ENCODE assay signal across 24 mouse cellular contexts in the genomic region with DNA sequence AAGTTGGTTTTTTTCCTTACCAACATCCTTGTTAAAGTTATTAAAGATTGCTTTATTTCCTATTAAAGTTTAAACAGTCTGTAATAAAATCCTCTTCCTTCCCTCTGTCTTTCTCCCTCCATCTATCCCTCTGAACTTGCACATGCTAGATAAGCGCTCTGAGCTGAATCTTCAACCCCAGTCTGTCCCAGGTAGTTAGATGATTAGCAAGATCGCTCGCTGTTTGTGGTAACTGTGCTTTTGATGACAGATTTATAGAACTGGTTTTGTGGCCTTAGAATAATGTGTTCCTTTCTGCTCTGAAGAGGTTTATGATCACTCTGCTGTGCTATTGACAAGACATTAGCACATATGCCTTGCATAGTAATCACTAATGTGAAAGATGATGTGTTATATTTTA.
"Had no signal": no experiment of that assay in that cellular context is flagged by ENCODE, and none has a peak within 500 bp of the region (broad histone marks: within the 10 kb centered on the region; RNA-seq: fewer than 3 reads in every experiment).

No protein-coding gene starts in this region.

- H3K9ac ChIP-seq: heart, embryonic 12.5 days; hindbrain, embryonic 12.5 days; hindbrain, embryonic 14.5 days; limb, embryonic 12.5 days; limb, embryonic 15.5 days; liver, embryonic 12.5 days; liver, embryonic 14.5 days had no signal

- DNase-seq: gastrocnemius, adult 2 months; gastrocnemius, postnatal 10 days; gastrocnemius, postnatal 25 days; heart, adult 18-20 months; heart, postnatal 10 days; heart, postnatal 4 days; kidney, adult 11 months; kidney, postnatal 14 days; kidney, postnatal 36 days; layer of hippocampus, adult 9-11 months; layer of hippocampus, postnatal 36 days; left cerebral cortex, postnatal 4 days had no signal

- H3K4me3 ChIP-seq: gastrocnemius, adult 2 months; heart, embryonic 10.5 days; heart, embryonic 12.5 days; hindbrain, embryonic 10.5 days; hindbrain, embryonic 12.5 days; limb, embryonic 12.5 days; limb, embryonic 15.5 days; liver, embryonic 12.5 days had no signal

- H3K4me2 ChIP-seq: heart, embryonic 12.5 days; hindbrain, embryonic 12.5 days; hindbrain, embryonic 14.5 days; limb, embryonic 12.5 days; limb, embryonic 15.5 days; liver, embryonic 12.5 days had no signal

- H3K9me3 ChIP-seq: heart, embryonic 10.5 days; heart, embryonic 12.5 days; hindbrain, embryonic 10.5 days; hindbrain, embryonic 12.5 days; limb, embryonic 12.5 days; limb, embryonic 15.5 days; liver, embryonic 12.5 days had no signal

- ATAC-seq: hindbrain, embryonic 16.5 days; inflammation-experienced regulatory T-cells, adult 6 months; liver, embryonic 12.5 days had no signal

- H3K27me3 ChIP-seq: heart, embryonic 12.5 days; hindbrain, embryonic 12.5 days; limb, embryonic 12.5 days; limb, embryonic 15.5 days; liver, embryonic 12.5 days had no signal

- H3K27ac ChIP-seq: gastrocnemius, adult 2 months; heart, embryonic 10.5 days; hindbrain, embryonic 10.5 days; hindbrain, embryonic 12.5 days; hindbrain, embryonic 14.5 days; kidney, postnatal 0 days; limb, embryonic 12.5 days; limb, embryonic 15.5 days; liver, embryonic 12.5 days; liver, embryonic 14.5 days had no signal

- H3K36me3 ChIP-seq: heart, embryonic 12.5 days; hindbrain, embryonic 12.5 days; limb, embryonic 12.5 days; limb, embryonic 15.5 days; liver, embryonic 12.5 days had no signal
